Mouse (Mus musculus) layer of hippocampus, adult 2 months (tissue): ENCODE measurements around the gene Dgkq. TPM values are rescaled to one million over a fixed set of nuclear protein-coding genes. Genes with fewer than 3 reads are reported as not detected.

Source experiments
- DNase-seq, 2 experiments: peaks; one replicate each; pipeline ENCODE4 v3.0.0; 2022; ENCODE audit warnings: low spot score in 2 of 2
- H3K27ac ChIP-seq: fragments of 200-600 bp; 2 replicates; pipeline ENCODE4 v1.8.1; 2022
- H3K4me3 ChIP-seq: fragments of 200-600 bp; 2 replicates; pipeline ENCODE4 v1.8.1; 2022; ENCODE audit warnings: mild to moderate bottlenecking
- CTCF ChIP-seq: fragments of 200-600 bp; conservative IDR thresholded peaks from 2 replicates; pipeline ENCODE4 v1.8.1; 2022; ENCODE audit warnings: antibody characterized with exemption, mild to moderate bottlenecking, moderate library complexity
- total RNA-seq, 2 experiments: library from RNA; stranded (reverse); gene quantifications; 2 replicates each; pipeline ENCODE4 v1.2.3; 2021

Gene Dgkq
- total RNA-seq, 2 experiments from 2014 or later: 50.2 to 51.5 TPM

- Histone ChIP-seq H3K4me3 (no peak overlapping the region), H3K27ac (no peak overlapping the region)
- DNase-seq: no peak
- no peak for TF ChIP-seq CTCF
These were observed 66.9 kb downstream of the Dgkq start for GRCm38 (mm10) chr5:108602537-108602936.

- Histone ChIP-seq H3K4me3 (no peak overlapping the region), H3K27ac (no peak overlapping the region)
- DNase-seq: no peak
- TF ChIP-seq CTCF: no peak
These were observed 69.5 kb downstream of the Dgkq start for GRCm38 (mm10) chr5:108599923-108600322.

Other genes starting within 250 kb of the Dgkq start
- gene Atp5k, start 235.2 kb downstream of the Dgkq start, total RNA-seq: 100 to 1,000 TPM; 256 to 259 TPM
- gene Mfsd7a, start 220.8 kb downstream of the Dgkq start, total RNA-seq: under 1 TPM; 0.69 to 0.90 TPM
- 10 to 100 TPM; 43.5 to 47.1 TPM for gene Pcgf3, start 208.4 kb downstream of the Dgkq start, total RNA-seq
- 100 to 1,000 TPM; 507 to 549 TPM for gene Cplx1, start 119.6 kb downstream of the Dgkq start, total RNA-seq
- 10 to 100 TPM; 96.2 to 97.3 TPM for gene Gak, start 39.9 kb downstream of the Dgkq start, total RNA-seq
- 10 to 100 TPM; 40.7 to 43.5 TPM for gene Tmem175, start 39.9 kb downstream of the Dgkq start, total RNA-seq
- 10 to 100 TPM; 16.8 to 17.1 TPM for gene Idua, start 9.3 kb downstream of the Dgkq start, total RNA-seq
- 1 to 10 TPM; 1.2 TPM for gene Slc26a1, start 5.9 kb upstream of the Dgkq start, total RNA-seq
- gene Fgfrl1, start 22.7 kb upstream of the Dgkq start, total RNA-seq: 10 to 100 TPM; 21.3 to 22.4 TPM
- not detected for gene Rnf212, start 105.3 kb upstream of the Dgkq start, total RNA-seq
- not detected for gene Tmed11, start 125.7 kb upstream of the Dgkq start, total RNA-seq
- gene Vmn2r8, start 139.2 kb upstream of the Dgkq start, total RNA-seq: not detected
- gene Vmn2r9, start 182.9 kb upstream of the Dgkq start, total RNA-seq: not detected